Comparison of ENCODE assay signal across 9 mouse cellular contexts in genomic region chr15:81917621-81918463, GRCm38 (mm10). TPM values are rescaled to one million over a fixed set of nuclear protein-coding genes. Genes with fewer than 3 reads are reported as not detected.
DNase-seq lines count a peak whose midpoint lies in the region; ATAC-seq and TF ChIP-seq lines count a peak whose summit lies in the region.
"Had no signal": no experiment of that assay in that cellular context is flagged by ENCODE, and none has a peak within 500 bp of the region (broad histone marks: within the 10 kb centered on the region; RNA-seq: fewer than 3 reads in every experiment).

No protein-coding gene starts in this region.

- no peak overlapping the region for H3K9ac ChIP-seq in kidney, embryonic 15.5 days
- H3K9ac ChIP-seq: heart, embryonic 13.5 days had no signal

- no peak overlapping the region for H3K4me3 ChIP-seq in kidney, embryonic 15.5 days (replicated peaks)
- H3K4me3 ChIP-seq in lung, adult 2 months (replicated peaks; ENCODE audit: extremely low read depth, low read depth, low read length), result no peak overlapping the region
- H3K4me3 ChIP-seq: heart, embryonic 13.5 days had no signal

- TF ChIP-seq CTCF in lung, adult 2 months (IDR thresholded peaks at IDR 0.05; ENCODE audit: insufficient read depth, low read length), result peak; percentile 98

- no peaks in the 10 kb centered on the region for H3K9me3 ChIP-seq in kidney, embryonic 15.5 days (replicated peaks)
- H3K9me3 ChIP-seq: heart, embryonic 13.5 days had no signal

- H3K4me2 ChIP-seq in kidney, embryonic 15.5 days, result no peak overlapping the region
- H3K4me2 ChIP-seq: heart, embryonic 13.5 days had no signal

- peak; percentile 87 for DNase-seq in CD4-positive, CD25-positive, alpha-beta regulatory T cell, adult 2 months (ENCODE audit: low read depth, low spot score)
- DNase-seq in Muller cell, postnatal 12 days (ENCODE audit: inconsistent ontology term), result peak; percentile 46
- DNase-seq in cerebellum, postnatal 10 days, result peak; percentile 86
- peak; percentile 51 to 62 for DNase-seq in gastrocnemius, adult 8-10 months (ENCODE audit: low spot score in 2 of 2)
- peak; percentile 78 for DNase-seq in lung, adult 2 months
- DNase-seq in right cerebral cortex, adult 2 months (ENCODE audit: low spot score in 2 of 2), result peak; percentile 77 to 81
- peak; percentile 53 for DNase-seq in yolk sac, embryonic 10.5 days (ENCODE audit: low spot score)

- 62% methylated on average over 6 of the region's 6 CpGs for WGBS in kidney, embryonic 15.5 days
- WGBS in lung, adult 2 months, result 51% methylated on average over 6 of the region's 6 CpGs

- 0 out of 2 replicates have a peak, but pooled peaks cover 5% of the 10 kb centered on the region for H3K4me1 ChIP-seq in kidney, embryonic 15.5 days
- H3K4me1 ChIP-seq in lung, adult 2 months (ENCODE audit: control insufficient read depth, insufficient read depth, low read length), result no peaks in the 10 kb centered on the region
- H3K4me1 ChIP-seq: heart, embryonic 13.5 days had no signal

- H3K27ac ChIP-seq in kidney, embryonic 15.5 days, result no peak overlapping the region
- H3K27ac ChIP-seq: heart, embryonic 13.5 days had no signal

- H3K36me3 ChIP-seq in kidney, embryonic 15.5 days, result peaks cover 55% of the 10 kb centered on the region

- no peaks in the 10 kb centered on the region for H3K27me3 ChIP-seq in kidney, embryonic 15.5 days
- H3K27me3 ChIP-seq: heart, embryonic 13.5 days had no signal

- ATAC-seq in kidney, embryonic 15.5 days (replicated peaks; ENCODE audit: low FRiP score), result peak; percentile 65; the same call in 1 of the 2 replicates

- no peak for TF ChIP-seq POLR2A in lung, adult 2 months (IDR thresholded peaks at IDR 0.05; ENCODE audit: borderline replicate concordance, extremely low read depth, low read depth, low read length)

RNA-seq across cellular contexts. Expression of gene Polr3h, which starts 8.2 kb away (rescaled TPM):
- 10 to 100 TPM in 1 of 4 experiments, 1 to 10 TPM in 3; 7.2 to 10.2 (median 8.2) TPM for total RNA-seq in gastrocnemius, adult 8-10 months (2022)
- polyA plus RNA-seq in kidney, embryonic 15.5 days (2015; fragmentation: Nextera tagmentation; extraction: Ambion mirVana), result 80.1 and 80.8 TPM in 2 replicates
- 7.7 and 11.8 TPM in 2 replicates for polyA plus RNA-seq in lung, adult 2 months (2012; rRNA removed)

RNA-seq across cellular contexts. Expression of gene Csdc2, which starts 18.7 kb away (rescaled TPM):
- 1 to 10 TPM in 2 of 4 experiments, under 1 TPM in 2; 0.67 to 1.9 (median 0.90) TPM for total RNA-seq in gastrocnemius, adult 8-10 months (2022)
- polyA plus RNA-seq in kidney, embryonic 15.5 days (2015; fragmentation: Nextera tagmentation; extraction: Ambion mirVana), result 24.7 and 30.7 TPM in 2 replicates
- polyA plus RNA-seq in lung, adult 2 months (2012; rRNA removed), result 8.0 and 9.7 TPM in 2 replicates

RNA-seq across cellular contexts. Expression of gene Pmm1, which starts 42.9 kb away (rescaled TPM):
- 10 to 100 TPM; 15.6 to 17.9 (median 15.9) TPM for total RNA-seq in gastrocnemius, adult 8-10 months (2022)
- polyA plus RNA-seq in kidney, embryonic 15.5 days (2015; fragmentation: Nextera tagmentation; extraction: Ambion mirVana), result 28.8 and 35.3 TPM in 2 replicates
- polyA plus RNA-seq in lung, adult 2 months (2012; rRNA removed), result 35.6 and 41.0 TPM in 2 replicates

RNA-seq across cellular contexts. Expression of gene Aco2, which starts 45.7 kb away (rescaled TPM):
- 1,000 to 10,000 TPM; 1,068 to 1,166 (median 1,137) TPM for total RNA-seq in gastrocnemius, adult 8-10 months (2022)
- 216 and 224 TPM in 2 replicates for polyA plus RNA-seq in kidney, embryonic 15.5 days (2015; fragmentation: Nextera tagmentation; extraction: Ambion mirVana)
- polyA plus RNA-seq in lung, adult 2 months (2012; rRNA removed), result 147 and 242 TPM in 2 replicates

RNA-seq across cellular contexts. Expression of gene Phf5a, which starts 46.1 kb away (rescaled TPM):
- total RNA-seq in gastrocnemius, adult 8-10 months (2022), result 10 to 100 TPM; 39.0 to 44.3 (median 39.3) TPM
- 159 and 163 TPM in 2 replicates for polyA plus RNA-seq in kidney, embryonic 15.5 days (2015; fragmentation: Nextera tagmentation; extraction: Ambion mirVana)
- 23.6 and 34.4 TPM in 2 replicates for polyA plus RNA-seq in lung, adult 2 months (2012; rRNA removed)
